Mouse (Mus musculus): ENCODE measurements around the gene Sox5.

GRCm38 (mm10) chr6:144445761-144446373, 335.9 kb downstream of the Sox5 start:
- TF ChIP-seq POLR2A (IDR thresholded peaks at IDR 0.05; ENCODE audit: low read depth, low read length) (no peak), CTCF (IDR thresholded peaks at IDR 0.05; ENCODE audit: extremely low read depth, insufficient read length, insufficient replicate concordance, low read depth, low read length) (no peak)

Data from small intestine, adult 2 months (tissue).